Mouse (Mus musculus) effector memory CD4-positive, alpha-beta T cell, adult 7 months (primary cell): Measurements from ENCODE around the gene Vmn1r185. TPM values are rescaled to one million over a fixed set of nuclear protein-coding genes. Genes with fewer than 3 reads are reported as not detected.

Experiments used
- polyA plus RNA-seq: library from polyadenylated mRNA; unstranded; fragments of 100-300 nt; shearing (Covaris generic); gene quantifications from one replicate; pipeline ENCODE4 v1.2.1, GENCODE M21; 2017

Gene Vmn1r185
- polyA plus RNA-seq: 0.17 TPM

GRCm38 (mm10) chr7:26618364-26618763, at the start of gene Vmn1r185:
Vmn1r185 (minus strand) TSS chr7:26618464.

Other genes starting within 250 kb of the Vmn1r185 start
- 0.13 TPM for gene Nlrp9c, start 214.8 kb downstream of the Vmn1r185 start, polyA plus RNA-seq
- gene Nlrp4a, start 183.4 kb downstream of the Vmn1r185 start, polyA plus RNA-seq: not detected
- gene Nlrp9a, start 83.4 kb downstream of the Vmn1r185 start, polyA plus RNA-seq: not detected
- gene Cyp2b23, start 68.0 kb upstream of the Vmn1r185 start, polyA plus RNA-seq: 0.23 TPM
- not detected for gene Cyp2b19, start 138.7 kb upstream of the Vmn1r185 start, polyA plus RNA-seq
- not detected for gene Cyp2g1, start 190.4 kb upstream of the Vmn1r185 start, polyA plus RNA-seq
- not detected for gene Cyp2a5, start 216.8 kb upstream of the Vmn1r185 start, polyA plus RNA-seq